Mouse (Mus musculus) adrenal gland, postnatal 4 days (tissue): Measurements from ENCODE around the gene Pglyrp1. TPM values are rescaled to one million over a fixed set of nuclear protein-coding genes. Genes with fewer than 3 reads are reported as not detected.
"Not testable (repeated sequence)": the region's sequence is repeated elsewhere in the genome, so short reads cannot be mapped to it uniquely, and the experiment has no call there.

Experiments
- DNase-seq, 2 experiments: peaks; one replicate each; pipeline ENCODE4 v3.0.0; 2021 to 2022; ENCODE audit warnings: low spot score in 2 of 2, mixed read lengths in 2 of 2
- long read RNA-seq, 2 experiments: library from polyadenylated mRNA; stranded (forward); transcript quantifications; one replicate each; pipeline ENCODE4 v2.0.0; 2021
- total RNA-seq, 2 experiments: library from RNA; stranded (reverse); gene quantifications; 2 replicates each; pipeline ENCODE4 v1.2.3; 2021

Pglyrp1 gene
- 10 to 100 TPM in 1 of 2 experiments, 1 to 10 TPM in 1; 7.2 to 12.0 TPM for total RNA-seq
- long read RNA-seq, experiment 1, transcript Pglyrp1-201 (3 exons, 694 nt), result major isoform, 5 of 8 reads
- long read RNA-seq, experiment 1, partial matches to known transcripts, result 1 of 8 reads
- long read RNA-seq, experiment 1, other reads (novel, unspliced or antisense), result 1 of 8 reads
- long read RNA-seq, experiment 2, partial matches to known transcripts, result 1 of 5 reads
- long read RNA-seq, experiment 2, other reads (novel, unspliced or antisense), result 3 of 5 reads

DNA sequence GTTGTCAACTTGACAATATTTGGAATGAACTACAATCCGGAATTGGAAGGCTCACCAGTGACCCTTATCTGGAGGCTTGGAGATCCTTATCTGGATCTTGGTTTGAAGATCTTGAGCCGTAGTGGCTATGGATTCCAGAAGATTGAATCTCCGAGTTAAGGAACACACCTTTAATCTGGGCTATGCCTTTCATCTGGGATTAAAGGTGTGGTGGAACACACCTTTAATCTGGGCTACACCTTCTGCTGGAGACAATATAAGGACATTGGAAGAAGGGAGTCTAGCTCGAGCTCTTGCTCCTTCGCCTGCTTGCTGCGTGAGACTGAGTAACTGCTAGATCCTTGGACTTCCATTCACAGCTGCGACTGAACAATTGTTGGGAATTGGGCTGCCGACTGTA lies at the start of gene Pglyrp1:
Pglyrp1 (plus strand) TSS at position 301 of the 400 bp plus-strand sequence.
- not testable (repeated sequence) for DNase-seq

DNA sequence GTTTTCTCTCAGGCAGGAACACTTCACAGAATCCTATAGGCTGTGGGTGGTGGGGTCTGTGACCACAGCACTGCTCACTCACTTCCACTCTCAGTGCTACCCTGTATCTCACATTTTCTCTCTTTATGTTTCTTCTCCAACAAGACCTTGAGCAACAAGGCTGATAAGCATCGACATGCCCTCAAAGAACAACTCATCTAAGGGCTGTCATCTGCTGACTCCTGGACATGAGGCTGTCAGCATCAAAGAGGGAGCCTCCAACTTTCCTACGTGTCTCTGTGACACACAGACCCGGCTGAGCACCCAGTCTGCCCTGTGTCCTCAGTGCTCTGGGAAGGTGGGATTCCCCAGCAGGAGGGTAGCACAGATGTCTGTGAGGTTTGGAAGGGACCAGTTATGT lies 49.6 kb upstream of the Pglyrp1 start, which contains the start of gene Psg17:
Psg17 (minus strand) TSS at position 101 of the 400 bp plus-strand sequence.
- no peak for DNase-seq

DNA sequence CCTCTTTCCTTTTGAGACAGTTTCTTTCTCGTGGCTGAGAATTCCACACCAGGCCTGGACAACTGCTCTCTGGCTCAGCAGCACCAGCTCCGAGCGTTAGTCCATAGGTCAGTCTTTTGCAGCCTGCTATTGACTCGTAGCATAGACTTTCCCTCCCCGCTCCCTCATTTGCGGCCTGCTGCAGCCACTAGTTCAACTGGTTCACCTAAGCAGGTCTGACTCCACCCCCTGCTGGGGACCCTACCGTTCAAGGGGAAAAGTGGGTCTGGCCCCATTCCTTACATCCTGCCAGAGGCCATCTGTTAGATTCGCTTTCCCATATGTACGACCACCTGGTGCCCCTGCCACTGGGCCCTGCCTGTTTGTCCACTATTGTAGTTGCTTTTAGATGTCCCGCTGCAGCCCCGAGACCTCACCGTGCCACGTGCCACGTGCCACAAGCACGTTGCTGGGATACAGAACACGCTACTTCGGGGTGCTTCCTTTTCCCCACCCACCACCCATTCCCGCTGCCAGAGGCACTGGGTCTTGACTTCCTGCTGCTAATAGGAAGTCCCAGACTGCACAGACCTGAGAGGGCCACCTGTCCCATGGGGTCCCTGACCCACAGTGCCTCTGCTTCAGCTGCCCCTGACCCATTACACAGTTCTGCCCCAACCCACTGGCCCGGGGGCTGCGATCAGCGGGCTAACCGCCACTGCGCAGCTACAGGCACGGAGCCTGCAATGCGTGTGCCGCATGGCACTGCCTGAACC lies 43.2 kb upstream of the Pglyrp1 start:
- DNase-seq, result no peak

DNA sequence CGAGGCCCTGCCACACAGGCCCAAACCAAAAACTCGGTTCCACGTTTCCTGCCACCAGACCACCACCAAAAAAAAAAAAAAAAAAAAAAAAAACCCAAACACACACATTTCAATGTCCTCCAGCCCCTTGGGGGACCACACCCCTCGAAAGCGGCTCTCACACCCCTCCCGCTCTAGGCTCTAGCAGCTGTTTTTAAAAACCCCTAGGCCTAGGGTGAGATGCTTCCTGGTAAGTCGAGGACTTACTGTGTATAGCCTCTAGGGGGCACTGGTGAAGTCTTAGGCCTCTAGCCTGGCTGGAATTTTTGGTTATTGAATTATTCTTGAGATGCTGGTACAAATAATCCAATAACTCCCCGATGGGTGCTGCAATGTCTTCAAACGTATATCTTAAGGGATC lies 42.5 kb upstream of the Pglyrp1 start:
- no peak for DNase-seq

DNA sequence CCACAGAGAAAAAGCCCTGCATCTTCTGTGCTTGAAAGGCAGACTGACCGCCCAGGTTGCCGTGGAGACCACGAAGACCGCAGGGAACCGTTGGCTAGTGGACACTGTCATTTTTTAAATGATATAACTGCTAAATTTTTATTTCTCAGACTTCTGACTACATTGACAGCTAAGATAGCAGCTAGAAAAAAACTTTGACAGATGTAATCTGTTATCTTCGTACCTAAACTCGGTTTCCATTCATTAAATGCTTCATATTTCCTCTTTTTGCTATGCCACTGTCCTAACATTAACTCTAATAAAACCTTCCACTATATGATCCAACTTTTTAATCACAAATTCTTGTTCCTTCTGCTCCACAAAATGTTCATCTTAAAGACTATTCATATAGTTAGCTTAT lies 41.6 kb upstream of the Pglyrp1 start:
- DNase-seq, result no peak

DNA sequence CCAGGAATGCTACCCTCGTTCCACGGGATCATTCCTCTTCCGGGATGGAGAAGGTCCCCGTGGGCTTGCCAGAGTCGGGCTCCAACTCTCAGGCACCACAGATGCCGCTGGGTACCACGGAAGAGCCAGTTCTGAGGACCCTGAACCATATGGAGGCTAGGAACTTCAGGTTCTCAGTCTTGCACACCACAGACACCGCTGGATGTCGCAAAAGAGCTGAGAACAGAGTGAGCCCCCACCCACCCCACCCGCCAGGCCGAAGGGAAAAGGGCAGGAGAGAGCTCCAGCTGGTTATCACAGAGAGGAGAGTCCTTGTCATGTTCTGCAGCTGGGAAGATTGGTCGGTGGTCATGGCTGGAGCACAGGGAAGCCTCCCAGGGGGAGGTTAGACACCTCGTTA lies 38.8 kb upstream of the Pglyrp1 start:
- DNase-seq, result no peak

DNA sequence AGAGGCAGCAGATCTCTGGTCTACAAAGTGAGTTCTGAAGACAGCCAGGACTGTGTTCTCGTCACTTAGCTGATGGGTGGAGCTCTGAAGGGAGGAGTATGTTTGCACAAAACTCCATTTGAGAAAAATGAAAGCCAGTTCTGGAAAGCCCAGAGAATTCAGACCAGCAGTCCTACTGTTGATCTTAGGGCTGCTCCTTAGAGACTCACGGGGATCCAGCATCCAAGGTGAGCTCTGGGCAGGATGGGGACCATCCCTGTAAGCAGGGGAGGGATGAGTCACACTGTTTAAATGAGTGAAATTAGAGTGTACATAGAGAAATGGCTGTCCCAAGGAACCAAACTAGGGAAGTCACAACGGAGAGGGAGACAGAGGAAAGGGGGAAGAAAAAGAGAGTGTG lies 31.3 kb upstream of the Pglyrp1 start, which contains the start of gene Mill2:
Mill2 (plus strand) TSS at position 102 of the 400 bp plus-strand sequence.
- DNase-seq, result no peak

DNA sequence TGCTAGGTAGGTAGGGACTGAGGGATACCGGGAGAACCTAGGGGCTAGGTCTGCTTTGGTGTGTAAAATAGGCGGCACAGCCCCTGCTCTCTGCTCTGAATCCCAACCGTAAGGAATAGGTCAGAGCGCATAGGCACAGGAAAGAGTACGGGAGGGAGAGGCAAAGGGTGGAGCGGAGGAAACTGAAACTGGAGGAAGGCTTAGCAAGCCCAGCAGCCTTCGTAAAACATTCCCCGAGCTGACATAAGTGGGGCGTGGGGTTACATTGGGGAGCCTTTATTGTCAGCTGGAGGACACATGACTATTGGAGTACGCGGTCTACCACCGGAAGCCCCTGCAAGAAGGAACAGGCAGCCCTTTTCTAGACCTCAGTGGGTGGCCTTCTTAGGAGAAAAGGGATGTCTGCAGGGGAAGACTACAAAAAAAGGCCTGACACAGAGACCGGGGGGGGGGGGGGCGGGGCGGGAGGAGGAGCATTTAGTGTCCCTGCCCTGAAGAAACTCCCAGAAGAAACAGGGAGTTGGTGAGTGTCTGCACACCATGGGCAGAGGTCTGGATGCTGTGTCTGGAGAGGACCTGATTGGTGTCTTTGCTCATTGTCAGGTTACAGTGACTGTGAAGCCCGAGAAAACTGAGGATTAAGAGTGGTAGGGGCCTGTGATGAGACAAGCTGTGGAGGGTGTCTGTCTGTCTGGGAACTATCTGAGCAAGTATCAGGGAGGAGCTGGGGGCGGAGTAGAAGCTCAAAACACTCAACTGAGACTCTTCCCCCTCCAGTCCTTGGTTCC lies 30.6 kb upstream of the Pglyrp1 start:
- DNase-seq, result peak in 1 of 2 experiments; percentile 14

DNA sequence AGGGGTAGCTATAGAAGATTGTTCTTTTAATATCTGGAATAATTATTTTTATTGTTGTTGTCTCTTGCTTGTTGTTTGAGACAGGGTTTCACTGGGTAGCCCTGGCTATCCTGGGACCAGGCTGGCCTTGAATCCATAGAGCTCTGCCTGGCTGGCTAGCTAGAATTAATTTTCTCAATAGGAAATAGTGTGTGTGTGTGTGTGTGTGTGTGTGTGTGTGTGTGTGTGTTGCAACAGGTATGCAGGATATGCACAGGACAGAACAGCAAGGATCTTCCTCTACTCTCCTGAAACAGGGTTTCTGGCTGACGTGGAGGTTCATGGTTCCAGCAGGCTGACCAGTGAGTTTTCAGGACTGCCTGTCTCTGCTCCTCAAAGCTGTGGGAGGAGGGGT lies 30.0 kb upstream of the Pglyrp1 start:
- DNase-seq, result no peak

DNA sequence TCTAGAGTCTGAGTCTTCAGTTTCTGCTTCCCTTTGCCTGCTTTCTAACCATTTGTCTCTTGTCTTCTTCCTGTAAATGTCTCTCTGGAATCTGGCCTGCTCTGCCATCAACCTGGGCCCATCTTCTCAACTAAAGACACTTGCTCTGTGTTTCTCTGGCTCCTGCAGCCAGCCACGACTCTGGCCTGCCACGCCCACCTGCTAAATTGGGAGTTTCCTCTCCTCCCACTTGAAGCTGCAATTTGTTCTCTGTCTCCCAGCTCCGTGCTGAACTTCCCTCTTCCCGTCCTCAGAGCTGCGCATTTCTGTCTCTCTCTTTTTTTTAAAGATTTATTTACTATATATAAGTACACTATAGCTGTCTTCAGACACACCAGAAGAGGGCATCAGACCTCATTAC lies 26.3 kb upstream of the Pglyrp1 start:
- DNase-seq, result no peak

DNA sequence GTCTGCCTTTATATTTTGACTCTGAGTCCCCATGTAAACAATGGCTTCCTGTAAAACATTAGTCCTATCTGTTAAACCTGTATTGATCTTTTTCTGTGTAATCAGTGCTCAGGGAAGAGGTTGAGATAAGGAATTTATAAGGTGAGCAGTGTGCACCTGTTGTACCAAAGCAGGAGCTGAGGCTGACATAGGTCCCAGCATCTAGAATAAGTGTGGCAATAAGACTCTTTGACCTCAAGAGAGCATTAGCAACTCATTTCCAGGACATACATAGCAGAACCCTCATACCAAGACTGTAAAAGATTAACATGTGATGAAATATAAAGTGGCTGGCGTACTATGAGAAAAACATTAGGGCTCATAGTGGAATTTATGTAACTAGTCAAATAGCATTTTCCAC lies 22.7 kb upstream of the Pglyrp1 start:
- DNase-seq, result no peak

DNA sequence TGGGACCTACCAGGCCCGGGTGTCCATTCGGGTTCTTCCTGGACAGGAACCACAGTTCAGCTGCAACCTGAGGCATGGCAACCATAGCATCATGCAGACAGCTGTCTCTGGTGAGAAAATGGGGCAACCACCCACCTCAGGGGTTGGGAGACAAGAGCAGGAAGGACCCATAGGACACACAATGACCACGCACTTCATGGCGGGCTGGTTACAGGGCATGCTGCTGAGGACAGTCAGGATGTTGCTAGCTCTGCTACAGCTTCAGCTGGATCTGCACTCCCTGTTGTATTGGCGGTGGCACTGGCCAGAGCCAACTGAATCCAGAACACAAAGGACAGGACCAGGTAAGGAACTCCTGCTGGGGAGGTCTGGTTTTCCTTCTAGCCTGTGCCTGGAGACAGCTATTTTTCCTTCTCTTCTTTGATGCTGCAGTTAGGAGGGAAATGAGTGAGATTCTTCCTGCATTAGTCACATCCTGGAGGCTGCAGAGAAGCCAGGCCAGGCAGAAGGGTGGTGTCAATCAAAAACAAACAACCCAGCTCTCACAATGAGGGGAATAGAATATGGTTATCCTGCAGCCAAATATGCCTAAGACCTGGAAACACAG lies 12.7 kb upstream of the Pglyrp1 start:
- DNase-seq, result no peak

DNA sequence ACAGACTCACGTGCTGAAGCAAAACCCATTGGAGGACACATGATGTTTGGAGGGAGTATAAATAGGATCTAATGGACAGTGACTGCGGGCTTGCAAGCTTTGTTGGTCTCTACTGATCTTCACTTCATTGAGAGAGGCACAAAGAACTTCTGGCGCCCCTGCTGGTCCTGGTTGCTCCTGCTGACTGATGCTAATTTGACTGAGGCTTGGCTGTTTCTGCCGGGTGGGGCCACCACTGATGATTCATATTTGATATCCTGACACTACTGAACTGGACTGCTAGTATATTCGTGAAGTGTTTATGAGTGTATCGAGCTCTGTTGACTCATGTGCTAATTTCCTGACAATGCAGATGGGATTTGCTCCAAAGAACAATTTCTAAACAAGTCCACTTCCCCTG lies 8.3 kb upstream of the Pglyrp1 start:
- DNase-seq, result no peak

DNA sequence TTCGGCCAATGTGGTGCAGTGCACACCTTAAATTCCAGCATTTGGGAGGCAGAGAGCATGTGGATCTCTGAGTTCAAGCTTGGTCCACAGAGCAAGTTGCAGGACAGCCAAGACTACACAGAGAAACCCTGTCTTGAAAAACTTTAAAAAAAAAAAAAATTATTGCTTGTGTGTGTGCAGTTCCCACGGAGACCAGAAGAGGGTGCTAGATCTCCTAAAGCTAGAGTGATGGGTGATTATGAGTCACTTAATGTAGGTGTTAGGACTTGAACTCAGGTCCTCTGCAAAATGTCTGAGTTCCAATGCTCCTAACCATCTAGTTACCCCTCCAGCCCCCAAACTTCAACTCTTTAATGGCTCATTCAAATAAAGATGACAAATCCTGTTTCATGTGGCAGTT lies 2.6 kb upstream of the Pglyrp1 start:
- no peak for DNase-seq

DNA sequence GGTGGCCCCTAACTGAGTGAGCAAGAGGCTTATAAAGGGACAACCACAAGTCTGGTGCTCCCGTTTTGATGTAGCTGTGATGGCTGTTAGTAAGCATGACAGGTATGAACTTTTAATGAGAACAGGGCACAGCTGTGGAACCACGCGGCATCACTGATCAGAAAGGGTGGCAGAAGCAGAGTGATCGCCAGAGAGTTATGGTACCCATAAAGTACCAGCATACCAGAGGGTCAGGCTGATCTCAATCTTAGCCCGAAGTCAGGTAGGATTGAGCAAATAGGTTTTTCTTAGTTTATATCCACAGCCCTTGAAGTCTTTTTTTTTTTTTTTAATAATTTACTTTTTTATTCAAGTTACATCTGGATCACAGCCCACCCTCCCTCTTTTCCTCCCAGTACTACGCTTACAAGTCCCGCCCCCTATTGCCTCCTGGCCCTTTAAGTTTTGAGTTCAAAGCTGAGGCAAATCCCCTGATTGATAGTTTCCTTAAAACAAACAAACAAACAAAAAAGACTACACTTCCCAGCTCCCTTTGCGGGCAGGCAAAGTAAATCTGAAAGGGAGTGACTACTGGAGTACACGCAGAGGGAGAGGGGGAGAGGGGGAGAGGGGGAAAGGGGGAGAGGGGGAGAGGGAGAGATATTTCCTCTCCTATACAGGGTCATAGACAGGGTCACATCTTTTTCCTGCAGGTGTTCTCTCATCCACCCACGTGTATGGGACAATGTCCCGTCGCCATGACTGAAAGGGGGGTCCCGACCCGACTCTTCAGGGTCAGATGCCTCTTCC lies 1.1 kb downstream of the Pglyrp1 start:
- no peak for DNase-seq

DNA sequence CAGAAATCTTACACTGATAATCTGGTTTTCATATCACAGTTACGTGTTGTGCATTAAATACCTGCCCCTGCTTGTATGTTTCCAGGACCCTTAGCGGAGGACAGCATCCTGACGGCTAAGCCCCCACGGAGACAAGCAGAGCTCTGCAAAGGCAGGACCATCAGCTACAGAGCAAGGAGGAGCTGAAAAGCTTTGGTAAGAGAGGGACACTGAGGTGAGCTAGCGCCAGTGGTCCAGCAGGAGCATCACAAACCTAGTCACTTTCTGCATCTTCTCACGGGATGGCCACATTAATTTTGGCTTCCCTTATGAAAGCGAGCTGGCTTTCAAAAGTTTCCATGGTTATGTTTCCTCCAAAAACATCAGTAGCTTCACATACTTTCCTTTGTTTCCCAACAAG lies 1.7 kb downstream of the Pglyrp1 start:
- no peak for DNase-seq

DNA sequence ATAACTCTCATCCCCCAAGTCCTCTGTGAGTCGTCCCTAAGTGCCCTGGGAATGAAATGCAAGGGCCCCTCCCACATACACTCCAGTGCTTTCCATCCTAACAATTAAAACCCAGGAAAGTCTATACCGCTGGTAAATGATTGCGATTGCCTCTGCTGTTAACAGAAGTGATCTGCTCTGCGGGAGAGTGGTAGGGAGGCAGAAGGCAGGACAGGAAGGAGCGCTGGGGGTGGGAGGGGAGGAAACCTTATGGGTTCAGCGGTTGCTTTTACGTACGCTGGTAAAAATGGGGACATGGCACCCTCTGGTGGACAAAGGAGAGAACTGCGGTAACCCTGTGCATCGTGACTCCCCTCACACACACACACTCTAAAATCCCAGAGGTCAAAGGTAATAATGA lies 2.1 kb downstream of the Pglyrp1 start:
- peak; percentile 19 to 22 for DNase-seq

DNA sequence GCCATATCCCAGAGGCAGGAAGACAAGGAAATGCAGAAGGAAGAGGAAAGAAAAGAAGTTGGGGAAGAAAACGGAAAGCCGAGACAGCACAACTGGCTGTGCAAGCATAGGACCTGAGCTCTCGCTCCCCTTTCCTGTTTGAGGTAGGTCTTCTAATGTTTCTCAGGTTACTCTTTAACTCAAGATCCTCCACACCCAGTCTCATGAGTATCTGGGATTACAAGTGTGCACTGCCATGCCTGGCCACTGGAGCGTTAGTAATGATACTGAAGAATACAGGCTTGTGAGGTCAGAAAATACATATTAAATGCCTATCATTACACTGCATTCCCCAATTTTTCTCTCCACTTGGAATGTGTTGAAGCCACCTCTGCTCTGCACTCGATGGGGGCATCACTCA lies 4.2 kb downstream of the Pglyrp1 start:
- DNase-seq, result no peak

DNA sequence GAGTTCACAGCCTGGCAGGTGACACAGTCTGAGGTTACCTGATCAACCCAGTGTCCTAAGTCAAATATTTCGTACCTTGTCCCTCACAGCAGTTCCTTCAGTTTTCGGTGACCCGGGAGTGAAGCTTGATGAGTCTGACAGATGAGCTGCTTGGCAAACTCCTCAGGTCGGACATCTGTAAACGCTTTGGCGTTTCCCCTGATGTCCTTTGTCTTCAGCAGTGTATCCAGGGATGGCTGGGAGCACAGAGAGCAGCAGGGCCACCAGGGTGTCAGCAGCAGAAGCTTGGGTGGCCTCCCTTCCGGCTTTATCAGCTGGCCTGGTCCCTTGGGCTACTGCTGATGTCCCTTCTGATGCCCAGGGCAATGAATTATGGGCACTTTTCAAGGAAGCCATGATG lies 7.6 kb downstream of the Pglyrp1 start:
- no peak for DNase-seq

DNA sequence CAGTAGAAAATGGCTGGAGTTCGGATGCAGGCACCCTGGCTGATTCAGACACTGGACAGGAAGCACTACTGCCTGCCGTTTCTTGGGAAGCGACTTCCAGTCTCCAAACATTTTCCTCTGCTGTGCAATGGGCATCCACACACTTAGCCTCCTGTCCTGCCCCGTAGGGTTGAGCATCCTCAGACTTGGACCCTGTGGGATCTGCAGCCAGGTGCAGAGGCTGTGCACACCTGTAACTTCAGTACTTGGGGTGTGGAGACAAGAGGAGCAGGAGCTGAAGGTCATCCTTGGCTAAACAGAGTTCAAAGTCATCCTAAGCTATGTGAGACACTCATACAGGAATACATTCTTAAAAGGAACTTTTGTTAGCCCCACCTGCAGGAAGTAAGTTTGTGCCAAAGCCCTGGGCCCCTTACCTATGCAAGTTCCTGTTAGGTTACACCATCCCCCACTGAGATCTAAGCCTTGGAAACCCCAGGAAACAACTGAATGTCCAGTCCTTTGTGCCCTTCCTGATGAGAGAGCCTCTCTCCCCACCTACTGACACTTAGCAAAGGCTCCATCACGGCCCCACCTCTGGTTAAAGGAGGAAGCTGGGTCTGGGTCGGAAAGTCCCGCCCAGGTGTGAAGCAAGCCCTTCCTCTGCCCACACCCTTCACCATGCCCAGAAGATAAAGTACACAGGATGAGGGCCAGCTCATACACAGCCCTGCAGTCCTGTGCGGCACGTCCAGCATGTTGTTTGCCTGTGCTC lies 13.0 kb downstream of the Pglyrp1 start:
- no peak for DNase-seq
